Comparison of ENCODE assay signal across 26 mouse cellular contexts in genomic region chr9:44805536-44805935, GRCm38 (mm10). TPM values are rescaled to one million over a fixed set of nuclear protein-coding genes. Genes with fewer than 3 reads are reported as not detected.
"Had no signal": no experiment of that assay in that cellular context is flagged by ENCODE, and none has a peak within 500 bp of the region (broad histone marks: within the 10 kb centered on the region; RNA-seq: fewer than 3 reads in every experiment).

No protein-coding gene starts in this region.

- H3K27me3 ChIP-seq: hindbrain, embryonic 15.5 days; limb, embryonic 15.5 days had no signal

- H3K9me3 ChIP-seq: heart, embryonic 10.5 days; heart, embryonic 12.5 days; hindbrain, embryonic 13.5 days; hindbrain, embryonic 15.5 days; limb, embryonic 13.5 days; limb, embryonic 15.5 days had no signal

- H3K4me3 ChIP-seq: heart, embryonic 10.5 days; heart, embryonic 12.5 days; hindbrain, embryonic 13.5 days; hindbrain, embryonic 15.5 days; limb, embryonic 13.5 days; limb, embryonic 15.5 days had no signal

- H3K4me2 ChIP-seq: heart, embryonic 12.5 days; hindbrain, embryonic 13.5 days; hindbrain, embryonic 15.5 days; limb, embryonic 13.5 days; limb, embryonic 15.5 days; liver, embryonic 11.5 days had no signal

- H3K27ac ChIP-seq: heart, embryonic 10.5 days; hindbrain, embryonic 13.5 days; hindbrain, embryonic 15.5 days; hindbrain, postnatal 0 days; limb, embryonic 13.5 days; limb, embryonic 15.5 days; liver, embryonic 14.5 days had no signal

- ATAC-seq: forebrain, postnatal 0 days; hindbrain, postnatal 0 days; intestine, embryonic 16.5 days had no signal

- DNase-seq: forebrain, postnatal 0 days; gastrocnemius, postnatal 10 days; gastrocnemius, postnatal 36 days; heart, adult 18-20 months; heart, postnatal 10 days; heart, postnatal 36 days; kidney, adult 11 months; kidney, adult 8-10 months; kidney, postnatal 14 days; kidney, postnatal 36 days; layer of hippocampus, adult 9-11 months; layer of hippocampus, postnatal 36 days; left cerebral cortex, postnatal 4 days had no signal

- H3K4me1 ChIP-seq: heart, embryonic 10.5 days; heart, embryonic 12.5 days; hindbrain, embryonic 15.5 days; limb, embryonic 13.5 days; limb, embryonic 15.5 days had no signal

- H3K9ac ChIP-seq: forebrain, postnatal 0 days; heart, embryonic 12.5 days; hindbrain, embryonic 13.5 days; hindbrain, embryonic 15.5 days; limb, embryonic 13.5 days; limb, embryonic 15.5 days; liver, embryonic 14.5 days had no signal

RNA-seq across cellular contexts. Expression of gene Ttc36, which starts 2.7 kb away (rescaled TPM):
- total RNA-seq: gastrocnemius, postnatal 36 days; hematopoietic stem cell, adult 5-6 weeks; hindbrain, postnatal 0 days had no signal
- polyA plus RNA-seq: heart, embryonic 12.5 days; heart, embryonic 14.5 days; hindbrain, embryonic 11.5 days; limb, embryonic 13.5 days had no signal
